Mouse (Mus musculus): ENCODE measurements at regions not wholly inside any gene's neighbourhood (a gene's known extent, or its start where the extent isn't known, plus 50 kb on each side); places are given as distances from the start of the nearest gene placed in this dataset.
A peak's percentile ranks its signal among the peaks of the same experiment; 100 is the strongest.

DNA sequence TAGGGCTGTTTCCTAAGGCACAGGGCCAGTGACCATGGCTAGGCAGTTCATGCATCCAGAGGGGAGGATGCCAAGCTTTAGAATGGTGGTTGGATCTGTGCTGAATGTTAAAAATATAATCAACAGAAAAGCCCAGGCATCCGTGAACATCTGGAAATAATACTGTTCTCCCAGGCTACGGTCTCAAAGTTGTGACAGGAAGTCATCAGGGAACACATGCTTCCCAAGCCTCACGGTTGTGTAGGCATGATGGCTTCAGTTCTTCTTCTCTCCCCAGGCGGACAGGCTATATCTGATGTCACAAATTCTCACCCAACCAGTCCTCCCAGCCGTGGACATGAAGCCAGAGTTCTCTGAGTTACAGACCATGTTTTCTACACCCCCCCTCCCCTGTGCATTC is 275.4 kb downstream of the Cbln1 start:
- 29% methylated on average over 5 of the region's 5 CpGs for WGBS
- Histone ChIP-seq H3K4me2 (ENCODE audit: low read depth, low read length) (no peak overlapping the region), H3K27ac (replicated peaks; ENCODE audit: low read depth, low read length) (no peak overlapping the region)

DNA sequence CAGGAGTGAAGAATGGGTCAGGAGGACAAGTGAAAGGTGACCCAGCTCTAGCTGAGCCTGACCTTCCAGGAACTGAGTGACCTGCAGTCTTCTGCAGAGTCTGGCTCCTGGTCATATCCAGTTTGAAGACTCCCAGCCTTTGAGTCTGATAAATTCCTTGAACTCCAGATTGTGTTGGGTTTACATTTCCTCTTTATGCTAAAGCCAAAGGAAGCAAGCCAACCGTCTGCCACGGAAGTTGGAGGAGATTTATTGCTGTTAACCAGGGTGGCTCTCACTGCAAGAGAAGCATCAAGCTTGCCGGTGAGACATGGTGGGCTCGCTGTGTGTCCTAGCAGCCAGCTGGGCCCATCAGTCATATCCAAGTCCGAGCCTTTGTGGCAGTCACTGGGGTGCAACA is 276.4 kb downstream of the Cbln1 start:
- ATAC-seq (replicated peaks; ENCODE audit: insufficient number of reproducible peaks, low FRiP score, low TSS enrichment, low read depth): no peak
- Histone ChIP-seq H3K4me1 (ENCODE audit: control insufficient read depth, insufficient read depth, low read length) (no peaks in the 10 kb centered on the region), H3K27ac (replicated peaks; ENCODE audit: low read depth, low read length) (no peak overlapping the region), H3K27me3 (ENCODE audit: control insufficient read depth, insufficient read depth, low read length) (no peaks in the 10 kb centered on the region), H3K36me3 (replicated peaks; ENCODE audit: control insufficient read depth, insufficient read depth, low read depth, low read length) (no peaks in the 10 kb centered on the region), H3K4me3 (ENCODE audit: low read depth, low read length) (no peak overlapping the region), H3K9me3 (replicated peaks; ENCODE audit: control insufficient read depth, low read length) (no peaks in the 10 kb centered on the region), H3K4me2 (ENCODE audit: low read depth, low read length) (no peak overlapping the region), H3K9ac (replicated peaks; ENCODE audit: low read length) (no peak overlapping the region)
- 86% methylated on average over 5 of the region's 5 CpGs for WGBS
- no peak for DNase-seq (ENCODE audit: low spot score)

More for the DNA sequence above, 275.4 kb downstream of the Cbln1 start:
- Histone ChIP-seq H3K9me3 (replicated peaks; ENCODE audit: control insufficient read depth, low read length) (no peaks in the 10 kb centered on the region), H3K9ac (replicated peaks; ENCODE audit: low read length) (no peak overlapping the region), H3K4me1 (ENCODE audit: control insufficient read depth, insufficient read depth, low read length) (no peaks in the 10 kb centered on the region), H3K36me3 (replicated peaks; ENCODE audit: control insufficient read depth, insufficient read depth, low read depth, low read length) (no peaks in the 10 kb centered on the region), H3K4me3 (ENCODE audit: low read depth, low read length) (no peak overlapping the region), H3K27me3 (ENCODE audit: control insufficient read depth, insufficient read depth, low read length) (no peaks in the 10 kb centered on the region)
- DNase-seq (ENCODE audit: low spot score): peak; percentile 36
- ATAC-seq (replicated peaks; ENCODE audit: insufficient number of reproducible peaks, low FRiP score, low TSS enrichment, low read depth): no peak

- H3K36me3 ChIP-seq (replicated peaks; ENCODE audit: control insufficient read depth, insufficient read depth, low read depth, low read length): no peaks in the 10 kb centered on the region
- H3K9ac ChIP-seq (replicated peaks; ENCODE audit: low read length): no peak overlapping the region
- H3K4me1 ChIP-seq (ENCODE audit: control insufficient read depth, insufficient read depth, low read length): no peaks in the 10 kb centered on the region
- H3K4me2 ChIP-seq (ENCODE audit: low read depth, low read length): no peak overlapping the region
- DNase-seq (ENCODE audit: low spot score) (peak; percentile 19), ATAC-seq (replicated peaks; ENCODE audit: insufficient number of reproducible peaks, low FRiP score, low TSS enrichment, low read depth) (no peak)
- H3K4me3 ChIP-seq (ENCODE audit: low read depth, low read length): no peak overlapping the region
- no peaks in the 10 kb centered on the region for H3K9me3 ChIP-seq (replicated peaks; ENCODE audit: control insufficient read depth, low read length)
- H3K27ac ChIP-seq (replicated peaks; ENCODE audit: low read depth, low read length): no peak overlapping the region
- 68% methylated on average over 13 of the region's 13 CpGs for WGBS
- no peaks in the 10 kb centered on the region for H3K27me3 ChIP-seq (ENCODE audit: control insufficient read depth, insufficient read depth, low read length)
Observed at GRCm38 (mm10) chr8:87189791-87190385, 282.5 kb downstream of the Cbln1 start.

GRCm38 (mm10) chr8:87182888-87183287 is 289.5 kb downstream of the Cbln1 start:
- no peaks in the 10 kb centered on the region for H3K4me1 ChIP-seq (ENCODE audit: control insufficient read depth, insufficient read depth, low read length)
- H3K9me3 ChIP-seq (replicated peaks; ENCODE audit: control insufficient read depth, low read length): no peaks in the 10 kb centered on the region
- no peak overlapping the region for H3K4me2 ChIP-seq (ENCODE audit: low read depth, low read length)
- 74% methylated on average over 4 of the region's 4 CpGs for WGBS
- no peak overlapping the region for H3K4me3 ChIP-seq (ENCODE audit: low read depth, low read length)
- H3K9ac ChIP-seq (replicated peaks; ENCODE audit: low read length): no peak overlapping the region
- no peak for DNase-seq (ENCODE audit: low spot score)
- no peaks in the 10 kb centered on the region for H3K36me3 ChIP-seq (replicated peaks; ENCODE audit: control insufficient read depth, insufficient read depth, low read depth, low read length)
- no peak for ATAC-seq (replicated peaks; ENCODE audit: insufficient number of reproducible peaks, low FRiP score, low TSS enrichment, low read depth)
- H3K27ac ChIP-seq (replicated peaks; ENCODE audit: low read depth, low read length): no peak overlapping the region
- no peaks in the 10 kb centered on the region for H3K27me3 ChIP-seq (ENCODE audit: control insufficient read depth, insufficient read depth, low read length)

DNA sequence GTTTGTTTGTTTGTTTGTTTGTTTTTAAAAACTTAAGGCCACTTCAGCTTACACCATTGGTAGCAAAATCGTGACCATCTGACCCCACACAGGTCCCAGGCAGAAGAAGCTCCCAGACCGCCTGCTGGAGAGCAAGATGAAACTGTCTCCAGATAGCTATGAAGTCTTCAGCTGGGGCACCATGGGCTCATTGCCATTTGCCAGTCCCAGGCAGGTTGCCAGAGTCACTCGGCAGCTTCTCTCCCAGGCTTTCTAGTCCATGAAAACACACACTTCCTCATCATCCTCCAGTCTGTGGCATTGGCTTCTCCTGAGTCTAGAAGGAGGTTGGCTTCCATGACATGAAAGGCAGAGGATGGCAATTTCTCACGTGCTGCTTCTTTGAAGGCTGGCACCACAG is 293.5 kb upstream of the N4bp1 start:
- no peak overlapping the region for H3K27ac ChIP-seq (replicated peaks; ENCODE audit: low read depth, low read length)
- no peaks in the 10 kb centered on the region for H3K9me3 ChIP-seq (replicated peaks; ENCODE audit: control insufficient read depth, low read length)
- H3K4me1 ChIP-seq (ENCODE audit: control insufficient read depth, insufficient read depth, low read length): no peaks in the 10 kb centered on the region
- WGBS: 81% methylated on average over 4 of the region's 4 CpGs
- no peak overlapping the region for H3K4me2 ChIP-seq (ENCODE audit: low read depth, low read length)
- no peak for DNase-seq (ENCODE audit: low spot score)
- no peak for ATAC-seq (replicated peaks; ENCODE audit: insufficient number of reproducible peaks, low FRiP score, low TSS enrichment, low read depth)
- no peaks in the 10 kb centered on the region for H3K27me3 ChIP-seq (ENCODE audit: control insufficient read depth, insufficient read depth, low read length)
- H3K36me3 ChIP-seq (replicated peaks; ENCODE audit: control insufficient read depth, insufficient read depth, low read depth, low read length): no peaks in the 10 kb centered on the region
- no peak overlapping the region for H3K9ac ChIP-seq (replicated peaks; ENCODE audit: low read length)
- no peak overlapping the region for H3K4me3 ChIP-seq (ENCODE audit: low read depth, low read length)

GRCm38 (mm10) chr8:87177620-87178019 is 292.6 kb upstream of the N4bp1 start:
- no peak overlapping the region for H3K9ac ChIP-seq (replicated peaks; ENCODE audit: low read length)
- no peaks in the 10 kb centered on the region for H3K4me1 ChIP-seq (ENCODE audit: control insufficient read depth, insufficient read depth, low read length)
- no peak overlapping the region for H3K27ac ChIP-seq (replicated peaks; ENCODE audit: low read depth, low read length)
- DNase-seq (ENCODE audit: low spot score) (no peak), ATAC-seq (replicated peaks; ENCODE audit: insufficient number of reproducible peaks, low FRiP score, low TSS enrichment, low read depth) (no peak)
- WGBS: 88% methylated on average over 6 of the region's 6 CpGs
- no peaks in the 10 kb centered on the region for H3K36me3 ChIP-seq (replicated peaks; ENCODE audit: control insufficient read depth, insufficient read depth, low read depth, low read length)
- no peak overlapping the region for H3K4me2 ChIP-seq (ENCODE audit: low read depth, low read length)
- no peaks in the 10 kb centered on the region for H3K27me3 ChIP-seq (ENCODE audit: control insufficient read depth, insufficient read depth, low read length)
- no peak overlapping the region for H3K4me3 ChIP-seq (ENCODE audit: low read depth, low read length)
- no peaks in the 10 kb centered on the region for H3K9me3 ChIP-seq (replicated peaks; ENCODE audit: control insufficient read depth, low read length)

- DNase-seq (ENCODE audit: low spot score): no peak
- Histone ChIP-seq H3K36me3 (replicated peaks; ENCODE audit: control insufficient read depth, insufficient read depth, low read depth, low read length) (no peaks in the 10 kb centered on the region), H3K27ac (replicated peaks; ENCODE audit: low read depth, low read length) (no peak overlapping the region), H3K9me3 (replicated peaks; ENCODE audit: control insufficient read depth, low read length) (no peaks in the 10 kb centered on the region), H3K4me3 (ENCODE audit: low read depth, low read length) (no peak overlapping the region), H3K4me2 (ENCODE audit: low read depth, low read length) (no peak overlapping the region), H3K4me1 (ENCODE audit: control insufficient read depth, insufficient read depth, low read length) (no peaks in the 10 kb centered on the region), H3K27me3 (ENCODE audit: control insufficient read depth, insufficient read depth, low read length) (no peaks in the 10 kb centered on the region), H3K9ac (replicated peaks; ENCODE audit: low read length) (no peak overlapping the region)
- no peak for ATAC-seq (replicated peaks; ENCODE audit: insufficient number of reproducible peaks, low FRiP score, low TSS enrichment, low read depth)
Observed at GRCm38 (mm10) chr8:87175097-87175496, 290.0 kb upstream of the N4bp1 start.

DNA sequence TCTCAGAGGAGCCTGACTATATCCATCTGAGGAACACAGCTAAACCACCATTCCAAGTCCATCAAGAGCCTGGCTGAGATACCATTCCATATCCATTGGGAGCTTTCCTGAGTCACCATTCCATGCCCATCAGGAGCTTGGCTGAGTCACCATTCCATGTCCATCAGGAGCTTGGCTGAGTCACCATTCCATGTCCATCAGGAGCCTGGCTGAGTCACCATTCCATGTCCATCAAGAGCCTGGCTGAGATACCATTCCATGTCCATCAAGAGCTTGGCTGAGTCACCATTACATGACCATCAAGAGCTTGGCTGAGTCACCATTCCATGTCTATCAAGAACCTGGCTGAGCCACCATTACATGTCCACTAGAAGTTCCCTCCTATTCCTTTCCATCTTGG is 288.7 kb upstream of the N4bp1 start:
- ATAC-seq (replicated peaks; ENCODE audit: insufficient number of reproducible peaks, low FRiP score, low TSS enrichment, low read depth): no peak
- no peaks in the 10 kb centered on the region for H3K4me1 ChIP-seq (ENCODE audit: control insufficient read depth, insufficient read depth, low read length)
- DNase-seq (ENCODE audit: low spot score): no peak
- H3K27me3 ChIP-seq (ENCODE audit: control insufficient read depth, insufficient read depth, low read length): no peaks in the 10 kb centered on the region
- H3K9me3 ChIP-seq (replicated peaks; ENCODE audit: control insufficient read depth, low read length): no peaks in the 10 kb centered on the region
- H3K4me3 ChIP-seq (ENCODE audit: low read depth, low read length): no peak overlapping the region
- no peaks in the 10 kb centered on the region for H3K36me3 ChIP-seq (replicated peaks; ENCODE audit: control insufficient read depth, insufficient read depth, low read depth, low read length)
- H3K9ac ChIP-seq (replicated peaks; ENCODE audit: low read length): no peak overlapping the region
- H3K4me2 ChIP-seq (ENCODE audit: low read depth, low read length): no peak overlapping the region
- H3K27ac ChIP-seq (replicated peaks; ENCODE audit: low read depth, low read length): no peak overlapping the region
